Mouse (Mus musculus): ENCODE results near the gene Dnmt3c.

- no peak for TF ChIP-seq POLR2A (IDR thresholded peaks at IDR 0.05; ENCODE audit: low read depth, low read length)
- no peak for TF ChIP-seq CTCF (conservative IDR thresholded peaks at IDR 0.05; ENCODE audit: insufficient read depth, insufficient read length, low read depth, low read length)
Measured at GRCm38 (mm10) chr2:153775472-153775871, 79.0 kb downstream of the Dnmt3c start.
